16 mouse cellular contexts compared by ENCODE assay signal in genomic region chr10:61412910-61413625, GRCm38 (mm10). TPM values are rescaled to one million over a fixed set of nuclear protein-coding genes. Genes with fewer than 3 reads are reported as not detected.
A peak's percentile ranks its signal among the peaks of the same experiment; 100 is the strongest.
DNase-seq lines count a peak whose midpoint lies in the region; ATAC-seq lines count a peak whose summit lies in the region.
"Had no signal": no experiment of that assay in that cellular context is flagged by ENCODE, and none has a peak within 500 bp of the region (broad histone marks: within the 10 kb centered on the region; RNA-seq: fewer than 3 reads in every experiment).

No protein-coding gene starts in this region.

- ATAC-seq in liver, embryonic 13.5 days (ENCODE audit: low read depth): peak; percentile 93
- ATAC-seq in hindbrain, embryonic 13.5 days (ENCODE audit: low FRiP score): no peak

- peaks cover 27% of the 10 kb centered on the region for H3K27me3 ChIP-seq in liver, embryonic 13.5 days
- H3K27me3 ChIP-seq in hindbrain, embryonic 13.5 days: peaks cover 35% of the 10 kb centered on the region

- no peaks in the 10 kb centered on the region for H3K36me3 ChIP-seq in liver, embryonic 13.5 days
- H3K36me3 ChIP-seq in hindbrain, embryonic 13.5 days: no peaks in the 10 kb centered on the region
- H3K36me3 ChIP-seq: forebrain, embryonic 10.5 days had no signal

- H3K4me2 ChIP-seq in liver, embryonic 13.5 days: peak overlapping the region; percentile 64
- H3K4me2 ChIP-seq in hindbrain, embryonic 13.5 days: no peak overlapping the region
- H3K4me2 ChIP-seq: hindbrain, embryonic 14.5 days had no signal

- peaks cover 79% of the 10 kb centered on the region for H3K4me1 ChIP-seq in liver, embryonic 13.5 days (replicated peaks)
- peaks cover 9% of the 10 kb centered on the region for H3K4me1 ChIP-seq in hindbrain, embryonic 13.5 days (replicated peaks)

- H3K4me3 ChIP-seq in liver, embryonic 13.5 days (replicated peaks): peak overlapping the region; percentile 40
- H3K4me3 ChIP-seq in hindbrain, embryonic 13.5 days: no peak overlapping the region
- H3K4me3 ChIP-seq: forebrain, embryonic 10.5 days had no signal

- DNase-seq in embryo, embryonic 9.5 days (ENCODE audit: extremely low spot score): peak; percentile 54
- no peak for DNase-seq in embryo, embryonic 10.5 days (ENCODE audit: low spot score)
- peak; percentile 32 for DNase-seq in 416B (ENCODE audit: low read depth)
- peak; percentile 80 for DNase-seq in c-Kit-positive CD71-positive TER-119-positive erythroid progenitor cells, embryonic 14.5 days (ENCODE audit: low spot score)
- peak; percentile 75 for DNase-seq in liver, embryonic 13.5 days
- DNase-seq in urinary bladder, adult 18-20 months (ENCODE audit: low spot score in 2 of 2): no peak
- no peak for DNase-seq in left cerebral cortex, postnatal 10 days (ENCODE audit: extremely low spot score in 1 of 2, low spot score in 2 of 2)
- DNase-seq: adrenal gland, postnatal 36 days; cerebellum, postnatal 36 days; gastrocnemius, postnatal 14 days; kidney, postnatal 10 days; lung, postnatal 4 days; right cerebral cortex, adult 18-20 months had no signal

- H3K9me3 ChIP-seq in liver, embryonic 13.5 days (replicated peaks): no peaks in the 10 kb centered on the region
- H3K9me3 ChIP-seq in hindbrain, embryonic 13.5 days: no peaks in the 10 kb centered on the region
- H3K9me3 ChIP-seq: forebrain, embryonic 10.5 days had no signal

- peak overlapping the region; percentile 73 for H3K9ac ChIP-seq in liver, embryonic 13.5 days
- H3K9ac ChIP-seq in hindbrain, embryonic 13.5 days: no peak overlapping the region
- H3K9ac ChIP-seq: hindbrain, embryonic 14.5 days had no signal

- H3K27ac ChIP-seq in liver, embryonic 13.5 days: peak overlapping the region; percentile 98
- H3K27ac ChIP-seq in hindbrain, embryonic 13.5 days: no peak overlapping the region
- H3K27ac ChIP-seq: forebrain, embryonic 10.5 days; hindbrain, embryonic 14.5 days had no signal

- intact Hi-C loops in left cerebral cortex, postnatal 10 days (cut with DNase I): no loop called here

- 3% methylated on average over 21 of the region's 21 CpGs for WGBS in liver, embryonic 13.5 days (ENCODE audit: insufficient replicate concordance)
- WGBS in hindbrain, embryonic 13.5 days: 61% methylated on average over 21 of the region's 21 CpGs

RNA-seq across cellular contexts. Expression of gene Nodal, which starts 4.7 kb away (rescaled TPM):
- 0.46 and 0.50 TPM in 2 replicates for polyA plus RNA-seq in liver, embryonic 13.5 days (2015; fragmentation: Nextera tagmentation; extraction: Ambion mirVana)
- under 1 TPM; 0.15 to 0.39 TPM for total RNA-seq in left cerebral cortex, postnatal 10 days (2021)
- 0.09 TPM in 1 of 2 replicates, not detected in the other for polyA plus RNA-seq in hindbrain, embryonic 13.5 days (2015; fragmentation: Nextera tagmentation; extraction: Ambion mirVana)
- total RNA-seq: adrenal gland, postnatal 36 days had no signal

RNA-seq across cellular contexts. Expression of gene Pald1, which starts 29.7 kb away (rescaled TPM):
- polyA plus RNA-seq in liver, embryonic 13.5 days (2015; fragmentation: Nextera tagmentation; extraction: Ambion mirVana): 6.1 and 7.7 TPM in 2 replicates
- 10 to 100 TPM; 17.6 to 18.8 TPM for total RNA-seq in left cerebral cortex, postnatal 10 days (2021)
- polyA plus RNA-seq in hindbrain, embryonic 13.5 days (2015; fragmentation: Nextera tagmentation; extraction: Ambion mirVana): 29.4 and 30.8 TPM in 2 replicates

RNA-seq across cellular contexts. Expression of gene Eif4ebp2, which starts 39.4 kb away (rescaled TPM):
- polyA plus RNA-seq in liver, embryonic 13.5 days (2015; fragmentation: Nextera tagmentation; extraction: Ambion mirVana): 47.4 and 50.8 TPM in 2 replicates
- total RNA-seq in left cerebral cortex, postnatal 10 days (2021): 10 to 100 TPM; 42.1 to 46.1 TPM
- polyA plus RNA-seq in hindbrain, embryonic 13.5 days (2015; fragmentation: Nextera tagmentation; extraction: Ambion mirVana): 66.3 and 66.4 TPM in 2 replicates

Comparison
In these comparisons a context has a peak if more than half of its experiments do, and no peak if none do; other contexts are left out.
1. DNase-seq: peak in embryo, embryonic 9.5 days (single experiment), 416B (single experiment), c-Kit-positive CD71-positive TER-119-positive erythroid progenitor cells, embryonic 14.5 days (single experiment) and liver, embryonic 13.5 days (single experiment); none in embryo, embryonic 10.5 days (single experiment), urinary bladder, adult 18-20 months (0 of 2) and left cerebral cortex, postnatal 10 days (0 of 2).